Mouse (Mus musculus) embryonic facial prominence, embryonic 12.5 days (tissue): ENCODE results near the gene Cul4a. TPM values are rescaled to one million over a fixed set of nuclear protein-coding genes. Genes with fewer than 3 reads are reported as not detected.
"Not testable (repeated sequence)": the region's sequence is repeated elsewhere in the genome, so short reads cannot be mapped to it uniquely, and the experiment has no call there.

Source experiments
- ATAC-seq: fragments of 200-750 bp; cut with Nextera tagmentation; 2 replicates; pipeline ENCODE4 v1.8.0; 2017; ENCODE audit not compliant: insufficient number of reproducible peaks, insufficient read depth, low FRiP score, low TSS enrichment
- H3K27ac ChIP-seq: fragments of 300-500 bp; sonication (generic); 2 replicates; pipeline ENCODE4 v1.5.1; 2016; ENCODE audit warnings: mild to moderate bottlenecking
- H3K27me3 ChIP-seq: fragments of 300-500 bp; sonication (generic); 2 replicates; pipeline ENCODE4 v1.6.1; 2016; ENCODE audit warnings: mild to moderate bottlenecking, moderate library complexity
- H3K36me3 ChIP-seq: fragments of 300-500 bp; sonication (generic); 2 replicates; pipeline ENCODE4 v1.6.1; 2016; ENCODE audit warnings: mild to moderate bottlenecking
- H3K4me1 ChIP-seq: fragments of 300-500 bp; sonication (generic); 2 replicates; pipeline ENCODE4 v1.6.1; 2016
- H3K4me2 ChIP-seq: fragments of 300-500 bp; sonication (generic); replicated peaks from 2 replicates; pipeline ENCODE4 v1.6.1; 2016; ENCODE audit warnings: mild to moderate bottlenecking, moderate library complexity
- H3K4me3 ChIP-seq: fragments of 300-500 bp; sonication (generic); 2 replicates; pipeline ENCODE4 v1.5.1; 2016; ENCODE audit warnings: mild to moderate bottlenecking
- H3K9ac ChIP-seq: fragments of 300-500 bp; sonication (generic); 2 replicates; pipeline ENCODE4 v1.6.1; 2016; ENCODE audit warnings: mild to moderate bottlenecking, moderate library complexity
- H3K9me3 ChIP-seq: fragments of 300-500 bp; sonication (generic); 2 replicates; pipeline ENCODE4 v1.6.1; 2016; ENCODE audit warnings: mild to moderate bottlenecking, moderate library complexity
- WGBS: fragments of 180-500 bp; shearing (Covaris S2); methylation state at CpG from one replicate; pipeline ENCODE4 v1.1.7; 2016; 5-methylcytosine and 5-hydroxymethylcytosine counted together
- polyA plus RNA-seq: library from polyadenylated mRNA; unstranded; fragments of >200 nt; fragmentation: Nextera tagmentation; extraction: Ambion mirVana; gene quantifications from 2 replicates; pipeline ENCODE4 v1.2.1, GENCODE M21; 2016

The Cul4a gene
- polyA plus RNA-seq, result 108 and 109 TPM in 2 replicates

- Histone ChIP-seq H3K4me1 (peaks cover 15% of the 10 kb centered on the region), H3K27ac (peak within 1 kb of the TSS; percentile 88), H3K4me2 (peak within 1 kb of the TSS; percentile 95), H3K36me3 (0 out of 2 replicates have a peak, but pooled peaks cover 12% of the 10 kb centered on the region), H3K9ac (peak within 1 kb of the TSS; percentile 95), H3K4me3 (peak within 1 kb of the TSS; percentile 97), H3K27me3 (no peaks in the 10 kb centered on the region), H3K9me3 (no peaks in the 10 kb centered on the region)
- under 1% methylated on average over 80 of the region's 87 CpGs for WGBS
- ATAC-seq, result peak; percentile 94
Observed at GRCm38 (mm10) chr8:13105087-13105881, at the start of gene Cul4a, which contains the start of gene Pcid2. TSS of gene Cul4a (plus strand) at chr8:13105621. TSS of gene Pcid2 (minus strand) at chr8:13105459.

DNA sequence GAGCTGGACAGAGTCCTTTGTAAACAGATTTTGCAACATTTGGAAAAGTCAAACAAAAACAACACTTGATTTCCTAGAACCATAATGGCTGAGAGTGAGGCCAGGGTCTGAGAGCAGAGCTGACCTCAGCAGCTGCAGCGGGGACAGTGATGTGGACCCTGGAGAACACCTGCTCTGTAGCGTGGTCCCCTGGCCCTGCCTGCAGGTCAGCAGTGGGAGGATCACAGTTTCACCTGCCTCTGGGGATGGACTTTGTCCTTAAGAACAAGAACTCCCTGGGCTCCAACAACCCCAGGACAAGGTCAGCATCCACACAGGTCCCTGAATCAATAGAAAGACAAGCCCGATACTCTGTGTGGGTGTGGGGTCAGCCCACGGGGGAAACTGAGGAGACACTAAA, 48.1 kb upstream of the Cul4a start:
- Histone ChIP-seq H3K4me3 (no peak overlapping the region), H3K9ac (no peak overlapping the region), H3K27ac (no peak overlapping the region), H3K4me2 (no peak overlapping the region), H3K36me3 (no peaks in the 10 kb centered on the region), H3K4me1 (0 out of 2 replicates have a peak, but pooled peaks cover 5% of the 10 kb centered on the region), H3K27me3 (no peaks in the 10 kb centered on the region), H3K9me3 (no peaks in the 10 kb centered on the region)
- WGBS, result 82% methylated on average over 4 of the region's 4 CpGs
- ATAC-seq, result no peak

GRCm38 (mm10) chr8:13060441-13061150, 44.8 kb upstream of the Cul4a start, which contains the start of gene Proz:
TSS of gene Proz (plus strand) at chr8:13060914.
- no peaks in the 10 kb centered on the region for H3K27me3 ChIP-seq
- H3K4me2 ChIP-seq, result no peak within 1 kb of the TSS
- H3K27ac ChIP-seq, result no peak within 1 kb of the TSS
- H3K4me3 ChIP-seq, result no peak within 1 kb of the TSS
- WGBS, result 80% methylated on average over 17 of the region's 17 CpGs
- no peaks in the 10 kb centered on the region for H3K9me3 ChIP-seq
- H3K36me3 ChIP-seq, result no peaks in the 10 kb centered on the region
- ATAC-seq, result no peak
- peaks cover 5% of the 10 kb centered on the region; the same call in 1 of the 2 replicates for H3K4me1 ChIP-seq
- H3K9ac ChIP-seq, result no peak within 1 kb of the TSS

- Histone ChIP-seq H3K4me2 (no peak overlapping the region), H3K4me3 (no peak overlapping the region), H3K9me3 (no peaks in the 10 kb centered on the region), H3K9ac (no peak overlapping the region), H3K27me3 (no peaks in the 10 kb centered on the region), H3K36me3 (no peaks in the 10 kb centered on the region), H3K4me1 (no peaks in the 10 kb centered on the region; the same call in 1 of the 2 replicates), H3K27ac (no peak overlapping the region)
- 65% methylated on average over 16 of the region's 16 CpGs for WGBS
- ATAC-seq, result no peak
Observed at GRCm38 (mm10) chr8:13063112-13063511, 42.3 kb upstream of the Cul4a start.

DNA sequence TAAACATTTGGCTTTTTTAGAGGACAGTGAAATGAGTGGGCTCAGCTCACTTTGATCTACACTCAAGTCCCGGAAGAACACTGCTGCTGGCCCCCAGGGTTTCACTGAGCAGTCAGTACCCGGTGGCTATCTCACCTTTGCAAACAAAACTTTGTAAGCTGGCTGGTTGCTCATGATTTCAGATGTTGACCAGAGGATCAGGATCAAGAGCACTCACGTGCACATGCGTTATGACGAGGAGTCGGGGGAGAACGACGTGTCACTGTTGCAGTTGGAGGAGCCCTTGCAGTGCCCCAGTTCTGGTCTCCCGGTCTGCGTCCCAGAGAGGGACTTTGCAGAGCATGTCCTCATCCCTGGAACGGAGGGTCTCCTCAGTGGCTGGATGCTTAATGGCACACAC, 32.2 kb upstream of the Cul4a start:
- no peak for ATAC-seq
- H3K27me3 ChIP-seq, result no peaks in the 10 kb centered on the region
- WGBS, result 94% methylated on average over 11 of the region's 11 CpGs
- H3K36me3 ChIP-seq, result peaks cover 49% of the 10 kb centered on the region
- no peak overlapping the region for H3K9ac ChIP-seq
- H3K4me2 ChIP-seq, result no peak overlapping the region
- H3K27ac ChIP-seq, result no peak overlapping the region
- no peak overlapping the region for H3K4me3 ChIP-seq
- H3K9me3 ChIP-seq, result no peaks in the 10 kb centered on the region
- H3K4me1 ChIP-seq, result no peaks in the 10 kb centered on the region

DNA sequence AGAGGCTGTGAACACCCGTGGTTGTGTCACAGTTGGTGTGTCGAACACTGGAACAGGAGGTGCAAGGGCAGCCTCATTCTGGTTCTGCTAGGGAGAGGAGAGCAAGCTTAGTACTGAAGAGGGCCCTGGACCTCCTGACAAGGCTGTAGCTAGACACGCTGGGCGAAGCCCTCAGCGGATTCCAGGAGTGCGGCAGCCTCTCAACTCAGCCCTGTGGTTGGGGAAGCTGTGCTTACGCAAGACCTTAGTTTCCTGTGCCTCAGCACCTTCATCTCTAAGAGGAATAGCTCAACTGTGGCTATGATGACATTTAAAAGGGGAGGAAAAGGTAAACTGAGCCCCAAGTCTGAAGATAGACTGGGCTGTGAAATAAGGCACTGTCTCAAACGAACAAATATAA, 30.4 kb upstream of the Cul4a start:
- no peak overlapping the region for H3K27ac ChIP-seq
- H3K4me1 ChIP-seq, result no peaks in the 10 kb centered on the region
- H3K4me3 ChIP-seq, result no peak overlapping the region
- no peaks in the 10 kb centered on the region for H3K27me3 ChIP-seq
- no peak overlapping the region for H3K9ac ChIP-seq
- no peak for ATAC-seq
- 93% methylated on average over 8 of the region's 8 CpGs for WGBS
- H3K4me2 ChIP-seq, result no peak overlapping the region
- H3K36me3 ChIP-seq, result peaks cover 67% of the 10 kb centered on the region
- H3K9me3 ChIP-seq, result no peaks in the 10 kb centered on the region

- H3K27ac ChIP-seq, H3K4me1 ChIP-seq, H3K4me2 ChIP-seq, H3K9ac ChIP-seq, ATAC-seq, H3K27me3 ChIP-seq, H3K4me3 ChIP-seq, H3K9me3 ChIP-seq: not testable (repeated sequence)
- 95% methylated on average over 1 of the region's 1 CpGs for WGBS
- peaks cover 72% of the 10 kb centered on the region for H3K36me3 ChIP-seq
Observed at GRCm38 (mm10) chr8:13075579-13075978, 29.8 kb upstream of the Cul4a start.

DNA sequence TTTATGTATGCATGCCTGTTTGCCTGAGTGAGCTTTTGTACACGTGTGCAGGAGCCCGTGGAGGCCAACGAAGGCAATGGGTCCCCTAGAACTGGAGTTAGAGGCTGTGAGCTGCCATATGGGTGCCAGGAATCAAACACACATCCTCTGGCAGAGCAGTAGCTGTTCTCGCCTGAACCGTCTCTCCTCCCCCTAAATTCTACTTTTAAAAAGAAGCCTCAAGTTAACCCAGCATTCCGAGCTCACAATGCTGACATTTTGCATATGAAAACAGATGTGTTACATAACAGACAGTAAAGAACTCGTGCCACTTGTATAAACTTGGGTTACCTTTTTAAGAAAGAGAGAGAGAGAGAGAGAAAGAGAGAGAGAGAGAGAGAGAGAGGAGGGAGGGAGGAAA, 27.9 kb upstream of the Cul4a start:
- Histone ChIP-seq H3K4me1 (no peaks in the 10 kb centered on the region), H3K27ac (no peak overlapping the region), H3K4me2 (no peak overlapping the region), H3K36me3 (peaks cover 91% of the 10 kb centered on the region), H3K4me3 (no peak overlapping the region), H3K9ac (no peak overlapping the region), H3K27me3 (no peaks in the 10 kb centered on the region), H3K9me3 (no peaks in the 10 kb centered on the region)
- ATAC-seq, result no peak
- 87% methylated on average over 7 of the region's 7 CpGs for WGBS

DNA sequence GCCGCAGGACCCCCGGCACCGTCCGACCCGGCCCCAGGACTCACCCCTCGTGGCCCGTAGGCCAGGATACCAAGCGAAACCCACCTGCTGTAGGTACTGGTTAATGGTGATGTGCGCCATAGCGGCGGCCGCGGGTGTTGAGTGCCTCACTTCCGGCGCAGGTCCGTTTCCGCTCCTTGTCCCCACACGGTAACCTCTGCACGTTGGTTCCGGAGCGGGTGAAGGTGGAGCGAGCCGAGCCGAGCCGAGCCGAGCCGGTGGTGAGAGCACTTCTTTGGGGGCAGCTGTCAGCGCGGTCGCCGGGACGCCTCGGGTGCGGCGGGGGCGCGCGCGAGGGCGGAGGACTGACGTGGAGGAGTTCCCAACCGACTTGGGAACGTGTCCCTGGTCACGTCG, 732 bp upstream of the Cul4a start:
- peak overlapping the region; percentile 88 for H3K27ac ChIP-seq
- H3K9ac ChIP-seq, result peak overlapping the region; percentile 67
- ATAC-seq, result peak; percentile 74
- H3K9me3 ChIP-seq, result no peaks in the 10 kb centered on the region
- H3K4me2 ChIP-seq, result peak overlapping the region; percentile 95
- WGBS, result 0% methylated on average over 45 of the region's 45 CpGs
- H3K27me3 ChIP-seq, result no peaks in the 10 kb centered on the region
- peaks cover 15% of the 10 kb centered on the region for H3K4me1 ChIP-seq
- H3K36me3 ChIP-seq, result 0 out of 2 replicates have a peak, but pooled peaks cover 12% of the 10 kb centered on the region
- peak overlapping the region; percentile 97 for H3K4me3 ChIP-seq

DNA sequence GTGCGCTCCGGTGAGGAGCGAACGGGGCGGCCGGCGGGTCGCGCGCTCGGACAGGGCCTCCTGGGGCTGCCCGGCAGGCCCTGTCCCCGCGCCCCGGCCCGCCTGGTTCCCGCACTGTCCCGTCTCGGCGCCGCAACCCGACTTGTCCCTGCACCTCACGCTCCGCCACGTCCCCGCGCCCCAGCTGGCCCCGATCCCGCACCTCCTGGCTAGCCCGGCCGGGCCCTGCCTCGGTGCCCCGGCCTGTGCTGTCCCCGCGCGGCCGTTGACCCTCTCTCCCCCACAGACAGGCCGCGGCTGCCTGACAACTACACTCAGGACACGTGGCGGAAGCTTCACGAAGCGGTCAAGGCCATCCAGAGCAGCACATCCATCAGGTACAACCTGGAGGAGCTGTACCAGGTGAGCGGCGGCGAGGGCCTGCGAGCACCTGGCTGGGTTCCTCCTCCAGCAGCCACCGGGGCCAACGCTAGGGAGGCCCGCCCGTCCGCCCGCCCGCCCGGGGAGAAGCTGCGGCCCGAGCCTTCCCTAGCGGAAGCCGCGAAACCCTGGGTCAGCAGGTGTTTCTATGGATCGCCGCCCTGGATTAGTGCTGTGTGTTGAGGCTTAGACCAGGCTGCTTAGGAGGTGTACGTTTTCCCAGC, 609 bp downstream of the Cul4a start:
- Histone ChIP-seq H3K36me3 (0 out of 2 replicates have a peak, but pooled peaks cover 12% of the 10 kb centered on the region), H3K27ac (peak overlapping the region; percentile 81), H3K9ac (peak overlapping the region; percentile 95), H3K27me3 (no peaks in the 10 kb centered on the region), H3K4me1 (peaks cover 15% of the 10 kb centered on the region), H3K4me3 (peak overlapping the region; percentile 97), H3K4me2 (peak overlapping the region; percentile 95), H3K9me3 (no peaks in the 10 kb centered on the region)
- peak; percentile 60 for ATAC-seq
- under 1% methylated on average over 61 of the region's 63 CpGs for WGBS

- Histone ChIP-seq H3K4me1 (peaks cover 15% of the 10 kb centered on the region), H3K4me3 (no peak overlapping the region), H3K9ac (no peak overlapping the region), H3K36me3 (0 out of 2 replicates have a peak, but pooled peaks cover 3% of the 10 kb centered on the region), H3K27ac (no peak overlapping the region), H3K27me3 (no peaks in the 10 kb centered on the region), H3K4me2 (no peak overlapping the region), H3K9me3 (no peaks in the 10 kb centered on the region)
- ATAC-seq, result no peak
- WGBS, result 86% methylated on average over 13 of the region's 13 CpGs
Observed at GRCm38 (mm10) chr8:13107990-13108638, 2.7 kb downstream of the Cul4a start.
